Mouse (Mus musculus): ENCODE data around the gene Cct7. TPM values are rescaled to one million over a fixed set of nuclear protein-coding genes. Genes with fewer than 3 reads are reported as not detected.

Gene Cct7
- 376 and 500 TPM in 2 replicates for polyA plus RNA-seq (2012; rRNA removed)

DNA sequence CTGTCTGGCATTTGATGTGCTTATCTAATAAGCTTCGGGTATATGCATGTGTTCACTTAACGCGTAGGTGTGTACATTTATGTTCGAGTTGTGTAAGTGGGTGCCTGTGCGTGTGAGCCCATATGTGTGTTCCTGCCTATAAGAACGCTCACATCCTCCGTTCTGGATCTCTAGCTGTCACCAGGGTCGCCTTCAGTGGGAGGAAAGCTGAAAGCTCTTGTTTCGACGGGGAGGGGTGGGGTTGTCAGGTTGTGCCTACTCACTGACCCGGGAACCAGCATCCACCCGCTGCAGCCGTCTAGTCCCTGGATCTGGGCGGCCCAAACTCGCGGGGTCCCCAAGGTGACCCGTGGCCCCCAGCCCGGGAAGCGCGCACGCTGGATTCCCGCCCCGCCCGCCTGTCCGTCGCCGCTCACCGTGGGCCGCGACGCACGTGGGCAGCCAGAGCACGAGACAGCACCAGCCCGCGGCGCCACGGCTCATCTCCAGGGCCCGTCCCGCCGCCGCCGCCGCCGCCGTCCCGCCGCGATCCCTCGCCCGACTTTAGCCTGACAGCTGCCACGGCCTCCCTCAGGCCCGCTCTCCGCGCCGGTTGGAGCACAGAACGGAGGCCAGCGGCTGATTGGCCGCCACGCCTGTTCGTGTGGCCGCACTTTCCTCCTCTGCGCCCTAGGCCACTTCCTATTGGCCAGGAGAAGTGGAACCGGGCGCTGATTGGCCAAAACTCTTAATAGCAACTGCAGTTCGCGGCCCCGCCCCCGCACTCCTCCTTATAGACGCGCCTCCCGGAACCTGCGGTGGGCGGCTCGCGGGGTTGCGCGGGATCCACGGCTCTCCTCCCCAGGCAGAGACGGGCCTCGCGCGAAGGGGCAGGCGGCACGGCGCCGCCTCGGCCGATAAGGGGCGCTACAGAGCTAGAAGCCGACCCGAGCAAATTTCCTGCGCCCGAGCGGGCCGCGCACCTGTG, at the start of gene Cct7:
Cct7 (plus strand) TSS at position 818 of the 967 bp plus-strand sequence.

GRCm38 (mm10) chr6:85423836-85424379, 27.4 kb upstream of the Cct7 start, which contains the start of gene Noto:
TSS of gene Noto (plus strand) at chr6:85423886.

GRCm38 (mm10) chr6:85431842-85432431, 19.4 kb upstream of the Cct7 start, which contains the start of gene Smyd5:
TSS of gene Smyd5 (plus strand) at chr6:85431989.

DNA sequence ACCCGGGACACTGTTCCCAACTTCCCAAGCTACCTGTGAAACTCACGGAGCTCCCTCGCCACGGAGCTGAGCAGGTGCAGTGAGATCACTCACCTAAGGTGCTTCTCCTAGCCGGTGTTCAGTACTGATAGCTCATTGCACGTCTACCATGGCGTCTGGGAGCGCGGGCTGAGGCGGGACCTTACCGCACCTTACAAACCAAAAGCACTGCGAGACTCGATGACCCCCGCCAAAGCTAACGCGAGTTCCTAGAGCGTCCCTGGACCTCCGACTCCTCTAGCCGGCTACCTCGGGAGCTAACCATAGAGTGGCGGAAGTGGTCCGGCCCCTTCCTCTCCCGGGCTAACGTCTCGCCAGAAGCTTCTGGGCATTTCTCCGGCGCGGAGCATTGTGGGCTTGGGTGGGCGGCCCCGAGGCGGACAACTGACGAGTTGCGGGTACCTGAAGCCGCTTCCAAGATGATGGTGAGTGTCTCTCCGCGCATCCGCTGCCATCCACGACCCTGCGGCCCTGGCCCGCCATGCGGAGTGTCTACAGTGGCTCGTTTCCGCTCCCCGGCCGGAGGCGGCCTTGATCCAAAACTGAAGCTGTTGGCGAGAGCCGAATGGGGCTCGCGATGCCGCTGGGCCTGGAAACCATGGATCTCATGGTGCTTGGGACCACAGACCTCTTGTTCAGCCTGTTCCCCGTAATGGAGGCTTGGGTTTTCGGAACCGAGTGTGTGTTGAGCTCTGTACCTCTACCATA, 523 bp downstream of the Cct7 start, which contains the start of gene Pradc1:
Pradc1 (minus strand) TSS at position 307 of the 747 bp plus-strand sequence.

GRCm38 (mm10) chr6:85502911-85503250, 51.6 kb downstream of the Cct7 start, which contains the start of gene Fbxo41:
TSS of gene Fbxo41 (minus strand) at chr6:85502994.

DNA sequence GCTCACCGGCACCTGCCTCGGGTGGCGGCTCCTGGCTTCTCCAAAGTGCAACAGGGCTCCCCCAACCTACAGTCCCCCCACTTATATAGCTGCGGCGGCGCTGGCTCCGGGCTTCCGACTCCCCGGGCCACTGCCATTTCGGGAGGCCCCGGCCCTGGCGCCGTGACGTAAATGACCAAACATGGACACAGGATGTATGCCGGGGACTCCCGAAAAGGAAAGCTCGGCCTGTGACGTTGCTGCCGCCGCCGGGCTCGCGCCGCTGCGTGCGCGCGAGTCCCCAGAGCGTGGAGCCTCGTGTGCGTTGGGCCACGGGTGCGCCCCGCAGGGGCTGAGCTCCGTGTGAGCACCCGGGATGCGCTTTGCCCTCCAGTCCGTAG, 62.2 kb downstream of the Cct7 start, which contains the start of gene Egr4:
Egr4 (minus strand) TSS at position 59 of the 380 bp plus-strand sequence.

Other genes starting within 250 kb of the Cct7 start
- 6.1 and 6.3 TPM in 2 replicates for gene Sfxn5, start 118.1 kb upstream of the Cct7 start, polyA plus RNA-seq (2012; rRNA removed)
- 5.7 and 7.0 TPM in 2 replicates for gene Rab11fip5, start 76.9 kb upstream of the Cct7 start, polyA plus RNA-seq (2012; rRNA removed)
- gene Noto, start 27.6 kb upstream of the Cct7 start, polyA plus RNA-seq (2012; rRNA removed) = not detected in 2 replicates
- 63.7 and 90.4 TPM in 2 replicates for gene Smyd5, start 19.5 kb upstream of the Cct7 start, polyA plus RNA-seq (2012; rRNA removed)
- 16.1 and 22.2 TPM in 2 replicates for gene Pradc1, start 456 bp downstream of the Cct7 start, polyA plus RNA-seq (2012; rRNA removed)
- gene Fbxo41, start 51.5 kb downstream of the Cct7 start, polyA plus RNA-seq (2012; rRNA removed) = 2.9 and 3.3 TPM in 2 replicates
- 0.05 TPM in 1 of 2 replicates, not detected in the other for gene Egr4, start 62.1 kb downstream of the Cct7 start, polyA plus RNA-seq (2012; rRNA removed)
- 7.8 and 9.6 TPM in 2 replicates for gene Alms1, start 136.0 kb downstream of the Cct7 start, polyA plus RNA-seq (2012; rRNA removed)

Measured in central nervous system, embryonic 11.5 days (tissue).